Mouse (Mus musculus): ENCODE measurements around the gene Dst.

Gene Dst

DNA sequence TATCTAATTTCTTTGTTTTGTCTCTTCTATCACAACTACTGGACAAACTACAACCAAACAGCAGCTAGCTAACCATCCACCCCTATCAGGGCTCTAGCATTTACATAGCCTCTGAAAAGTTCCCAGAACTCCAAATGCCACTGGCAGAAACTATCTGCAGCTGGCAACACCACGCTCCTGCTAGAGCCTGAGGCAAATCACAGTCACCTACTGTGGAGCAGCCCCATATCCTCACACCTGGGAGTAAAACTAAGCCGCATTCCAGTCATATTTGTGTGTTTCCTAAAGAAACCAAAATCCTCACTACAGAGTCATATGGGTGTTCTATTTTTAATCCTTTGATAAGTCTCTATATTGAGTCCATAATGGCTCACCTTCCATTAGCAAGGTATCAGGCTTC, 194.6 kb downstream of the Dst start:
- DNase-seq (ENCODE audit: low read depth): no peak

DNA sequence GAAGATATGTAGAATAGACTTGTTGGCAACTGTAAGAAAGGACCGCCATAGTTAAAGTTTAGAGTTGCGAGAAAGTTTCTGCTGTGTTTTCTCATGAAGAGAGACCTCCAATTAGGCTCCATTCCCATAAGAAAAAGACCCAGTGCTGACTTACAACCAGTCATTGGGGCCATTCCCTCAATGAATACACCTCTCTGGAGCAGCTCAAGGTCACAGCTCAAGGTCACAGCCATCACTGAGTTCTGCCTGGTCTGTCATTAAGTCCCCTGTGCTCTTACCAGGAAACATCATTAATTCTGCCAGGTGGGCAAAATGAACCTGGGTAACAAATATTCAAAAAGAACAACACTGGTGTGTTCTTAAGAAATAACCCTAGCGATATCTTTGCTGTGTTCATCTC, 195.2 kb downstream of the Dst start:
- no peak for DNase-seq (ENCODE audit: low read depth)

DNA sequence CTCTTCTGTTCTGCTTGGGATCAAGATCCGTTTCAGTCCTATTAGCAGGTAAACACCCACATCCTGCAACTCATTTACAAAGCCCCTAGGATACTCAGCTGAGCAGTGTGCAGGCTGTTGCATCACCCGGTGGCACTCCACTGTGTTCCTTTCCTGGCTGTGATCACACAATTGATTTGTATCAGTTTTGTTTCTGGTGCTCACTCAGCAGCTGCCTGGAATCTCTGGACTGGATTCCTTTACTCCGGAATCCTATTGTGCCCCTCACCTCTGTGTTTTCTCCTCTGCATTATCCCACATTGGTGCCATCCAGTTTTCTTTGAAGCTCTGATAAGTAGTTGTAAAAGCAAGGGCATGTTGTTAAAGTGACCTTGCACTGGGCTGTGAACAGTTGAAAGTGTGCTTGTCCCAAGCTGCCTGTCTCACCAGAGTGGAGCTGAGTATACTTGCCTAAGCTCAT, 195.7 kb downstream of the Dst start:
- DNase-seq (ENCODE audit: low read depth): no peak

DNA sequence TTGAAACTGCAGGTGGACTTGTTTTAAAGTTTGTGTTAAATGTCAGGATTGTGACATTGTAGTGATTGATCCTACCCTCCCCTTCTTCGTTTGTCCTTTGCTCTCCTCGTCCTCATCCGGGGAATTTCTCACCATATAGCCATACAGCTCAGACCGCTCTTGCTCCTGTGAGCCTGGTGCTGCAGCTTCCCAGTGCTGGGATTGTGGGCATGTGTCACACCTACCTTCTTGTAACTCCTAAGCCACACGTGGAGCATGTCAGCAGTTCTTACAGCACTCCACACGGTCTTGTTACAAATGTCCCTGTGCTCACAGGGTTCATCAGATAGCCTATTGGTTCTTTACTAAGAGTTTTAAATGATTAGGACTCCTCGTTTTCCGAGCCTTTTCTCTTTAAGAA, 196.8 kb downstream of the Dst start:
- no peak for DNase-seq (ENCODE audit: low read depth)

DNA sequence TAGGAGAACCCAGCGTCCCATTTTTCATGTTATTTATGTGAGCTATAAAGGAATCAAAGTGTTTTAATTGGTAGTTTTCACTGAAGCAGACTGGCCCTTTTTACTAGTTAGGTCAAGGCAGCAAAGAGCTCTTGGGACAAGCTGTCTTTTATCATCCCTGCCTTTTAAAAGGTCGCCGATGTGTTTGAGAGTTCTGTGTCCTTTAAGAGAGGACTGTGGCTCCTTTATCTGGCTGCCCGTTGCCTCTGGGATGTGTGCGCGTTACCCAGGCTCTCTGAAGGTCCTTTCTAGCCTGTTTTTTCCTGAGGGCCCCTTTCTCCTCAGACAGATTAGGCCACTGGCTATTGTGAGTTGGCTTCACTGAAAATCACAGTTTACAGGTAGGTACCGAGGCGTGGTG, 198.6 kb downstream of the Dst start:
- no peak for DNase-seq (ENCODE audit: low read depth)

DNA sequence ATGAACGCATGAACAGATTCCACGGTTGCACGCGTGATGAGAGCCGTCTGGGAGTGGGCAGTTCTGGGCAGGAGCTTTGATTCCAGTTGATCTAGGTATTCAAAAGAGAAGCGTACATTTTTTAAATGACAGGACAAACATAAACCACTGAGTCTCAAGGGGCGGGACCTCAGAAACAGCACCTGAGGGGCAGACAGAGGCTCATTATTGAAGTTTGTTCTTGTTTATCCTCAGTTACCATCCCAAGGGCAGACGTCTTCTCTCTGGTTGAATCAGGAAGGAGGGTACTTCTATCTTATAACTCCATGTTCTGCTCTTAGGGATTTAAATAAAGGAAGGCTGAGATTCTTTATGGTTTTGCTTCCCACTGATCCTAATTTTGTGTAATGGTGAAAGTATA, 199.1 kb downstream of the Dst start:
- DNase-seq (ENCODE audit: low read depth): no peak

DNA sequence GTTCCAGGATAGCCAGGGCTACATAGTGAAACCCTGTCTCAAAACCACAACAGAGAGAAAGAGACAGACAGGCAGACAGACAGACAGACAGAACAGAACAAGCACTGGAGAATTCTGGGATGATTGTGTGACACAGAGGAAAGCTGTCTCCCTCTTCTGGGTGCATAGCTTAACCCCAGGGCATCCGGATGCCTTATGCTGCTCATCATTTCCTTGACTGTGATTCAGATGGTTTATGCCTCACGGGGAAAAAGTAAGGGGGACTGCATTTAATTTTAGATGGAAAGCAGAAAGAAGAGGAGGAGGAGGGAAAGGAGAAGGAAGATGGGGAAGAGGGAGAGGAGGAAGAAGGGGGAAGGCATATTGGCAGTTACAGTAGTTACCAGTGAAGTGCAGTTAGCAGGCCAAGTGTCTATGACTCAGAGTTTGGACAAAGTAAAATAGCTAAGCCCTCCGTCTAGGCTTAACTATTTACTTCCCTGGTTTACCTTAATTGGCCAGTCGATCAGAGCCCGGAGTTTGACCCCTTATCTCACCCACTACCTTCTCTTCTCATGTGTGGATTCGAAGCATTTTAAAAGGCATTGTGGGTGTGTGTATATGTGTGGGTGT, 201.7 kb downstream of the Dst start:
- no peak for DNase-seq (ENCODE audit: low read depth)

DNA sequence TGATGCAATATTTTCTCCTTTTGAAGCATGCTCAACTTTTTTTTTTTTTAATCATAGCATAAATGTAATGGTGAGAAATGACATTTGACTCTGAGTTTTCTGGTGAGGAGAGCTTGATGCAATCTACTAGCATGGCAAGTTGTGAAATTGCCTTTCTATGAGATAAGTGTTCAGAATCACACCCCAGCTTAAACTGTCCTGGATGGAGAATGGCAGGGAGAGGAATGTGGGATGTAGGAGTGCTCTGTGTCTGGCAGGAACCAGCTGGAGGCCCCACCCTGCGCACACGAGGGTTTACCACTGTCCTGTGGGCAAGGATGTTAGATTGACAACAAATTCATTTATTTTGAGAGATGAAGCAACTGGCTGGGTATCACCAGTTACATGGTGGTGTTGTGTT, 202.8 kb downstream of the Dst start:
- DNase-seq (ENCODE audit: low read depth): no peak

DNA sequence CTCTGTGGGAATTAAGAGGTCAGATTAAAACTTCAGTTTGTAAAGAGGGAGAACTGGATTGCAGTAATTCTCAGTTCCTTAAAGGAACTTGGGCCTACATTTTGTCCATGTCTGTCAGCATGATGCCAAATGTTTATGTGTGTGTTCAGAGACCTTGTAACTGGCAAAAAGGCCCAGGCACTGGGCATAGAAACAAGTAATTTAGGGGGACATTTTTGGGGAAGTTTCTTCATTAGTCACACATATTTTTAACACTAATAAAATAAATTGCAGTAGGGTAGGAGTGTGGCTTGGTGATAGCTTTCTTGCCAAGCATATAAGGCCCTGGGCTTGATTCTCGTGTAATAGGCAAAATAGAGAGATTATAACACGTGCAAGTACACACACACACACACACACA, 203.9 kb downstream of the Dst start:
- no peak for DNase-seq (ENCODE audit: low read depth)

DNA sequence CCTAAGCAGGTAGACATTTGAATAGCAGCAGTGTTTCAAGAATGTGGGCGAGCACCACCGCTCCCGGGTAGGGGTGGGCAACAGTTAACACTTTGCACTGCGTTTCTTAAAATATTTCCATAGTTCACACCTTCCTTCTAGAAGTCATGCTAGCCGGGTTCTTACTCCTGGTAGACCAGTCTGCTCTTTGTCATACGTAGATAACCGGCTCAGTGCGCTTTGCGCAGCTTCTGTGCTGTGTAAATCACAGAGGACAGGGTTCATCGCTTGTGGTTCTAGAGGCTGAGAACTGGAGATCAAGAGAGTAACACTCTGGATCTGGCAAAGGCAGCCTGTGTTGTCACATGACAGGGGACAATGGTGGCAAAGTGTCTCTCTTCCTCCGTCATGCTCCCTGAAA, 208.4 kb downstream of the Dst start:
- DNase-seq (ENCODE audit: low read depth): no peak

DNA sequence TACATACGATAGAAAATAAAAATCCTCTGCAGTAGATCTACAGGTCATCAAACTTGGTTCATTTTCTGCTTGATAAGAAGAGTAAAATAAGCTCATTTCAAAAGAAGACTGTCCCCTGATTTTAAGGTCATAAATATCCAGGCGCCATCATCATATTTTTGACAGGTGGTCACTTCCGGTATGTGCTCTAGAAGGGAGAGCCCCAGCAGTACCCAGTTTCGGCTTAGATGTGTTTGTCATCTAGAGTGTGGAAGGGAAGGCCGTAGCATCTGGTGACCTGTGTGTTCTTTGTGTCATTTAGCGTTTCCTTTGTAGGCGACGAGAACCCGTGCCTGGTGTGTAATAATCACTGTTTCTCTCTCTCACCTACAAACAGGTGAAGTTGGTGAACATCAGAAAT, 209.0 kb downstream of the Dst start:
- no peak for DNase-seq (ENCODE audit: low read depth)

DNA sequence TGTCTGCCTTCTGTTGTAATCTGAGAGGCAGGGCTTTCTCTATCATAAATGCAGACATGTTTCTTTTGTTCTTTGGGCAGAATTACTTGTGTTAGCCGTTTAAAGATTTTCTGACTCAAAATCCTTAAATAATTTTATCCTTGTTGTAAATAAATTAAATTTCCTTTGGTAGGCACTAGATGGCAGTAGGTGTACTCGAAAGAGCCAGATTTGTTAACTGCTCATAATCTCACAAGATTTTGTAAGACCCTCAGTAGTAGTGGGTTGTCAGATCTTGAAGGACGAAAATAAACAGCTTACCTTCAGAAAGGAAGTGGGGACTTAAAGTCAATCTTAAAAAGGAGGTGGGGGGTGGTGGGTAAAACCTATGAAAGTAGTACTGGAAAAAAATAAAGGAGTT, 209.7 kb downstream of the Dst start:
- DNase-seq (ENCODE audit: low read depth): no peak

DNA sequence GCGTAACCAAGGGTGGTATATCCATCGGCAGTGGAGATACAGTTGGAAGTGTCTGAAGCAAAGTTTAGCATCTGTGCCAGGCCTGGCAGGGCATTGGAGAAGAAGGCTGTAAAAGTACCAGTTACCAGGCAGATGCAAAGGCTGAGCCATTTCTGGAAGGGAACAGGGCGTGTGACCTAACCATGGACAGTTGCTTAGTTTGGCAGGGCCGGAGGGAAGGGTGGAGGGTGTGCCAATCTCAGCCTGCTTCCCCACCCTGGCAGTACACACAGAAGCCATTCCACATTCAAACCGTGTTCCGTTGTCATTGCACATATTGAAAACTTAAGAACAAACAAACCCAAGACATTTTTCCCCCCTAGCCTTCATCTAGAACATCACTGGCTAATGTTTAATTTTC, 212.0 kb downstream of the Dst start:
- DNase-seq (ENCODE audit: low read depth): no peak

DNA sequence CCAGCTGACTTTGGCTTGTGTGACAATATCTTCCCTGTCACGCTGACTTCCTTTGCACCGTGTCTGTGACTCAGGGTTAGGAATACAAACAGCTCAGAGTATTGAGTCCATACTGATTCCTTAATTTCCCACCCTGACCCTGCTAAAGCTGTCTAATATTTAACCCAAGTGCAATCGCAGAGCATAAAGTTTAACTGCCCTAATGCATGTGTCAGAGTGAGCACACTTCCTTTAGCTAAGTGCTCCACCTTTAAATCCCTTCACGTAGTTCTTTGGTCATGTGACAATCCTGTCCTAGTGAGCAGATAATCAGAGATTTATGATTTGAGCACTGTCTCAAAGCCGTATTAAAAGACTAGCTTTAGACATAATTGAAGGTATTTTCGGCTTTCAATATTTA, 212.6 kb downstream of the Dst start:
- no peak for DNase-seq (ENCODE audit: low read depth)

DNA sequence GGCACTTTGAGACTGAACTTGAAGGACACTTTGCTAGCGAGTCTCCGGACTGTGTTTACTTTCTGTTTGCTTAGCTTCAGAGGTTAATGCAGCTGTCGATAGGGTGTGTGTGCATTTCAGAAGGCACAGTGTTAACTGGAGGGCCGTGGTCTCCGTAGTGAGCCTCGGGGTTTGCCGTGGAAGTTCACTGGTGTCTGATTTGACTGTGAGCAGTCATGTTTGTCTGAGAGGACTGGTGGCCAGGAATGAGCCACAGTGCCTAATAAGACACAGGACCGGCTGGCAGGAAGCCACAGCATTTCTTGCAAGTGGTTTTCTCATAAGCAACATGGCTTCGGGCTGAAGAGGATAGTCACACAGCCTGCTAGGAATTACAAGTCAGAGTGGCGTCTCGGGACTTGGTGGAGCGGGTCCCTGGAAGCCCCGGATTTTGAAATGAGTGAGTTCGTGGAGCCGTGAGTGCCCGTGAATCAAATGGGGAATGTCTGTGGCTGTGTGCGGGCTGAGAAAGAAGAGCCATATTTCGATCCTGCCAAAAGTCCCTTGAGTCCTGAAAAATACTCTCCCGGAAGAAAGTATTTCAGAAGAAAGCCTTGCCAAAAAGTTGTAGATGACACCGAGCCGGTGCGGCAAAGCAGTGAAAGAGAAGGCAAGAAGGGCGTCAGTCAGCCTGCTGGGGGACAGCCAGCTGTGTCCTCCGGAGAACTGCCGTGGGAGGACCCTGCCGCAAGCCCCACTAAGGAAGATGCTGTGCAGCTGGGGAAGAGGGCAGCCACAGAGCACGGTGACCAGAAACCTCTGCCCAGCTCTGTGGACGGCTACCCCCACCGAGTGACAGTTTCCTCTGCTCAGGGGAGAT, 213.4 kb downstream of the Dst start:
- no peak for DNase-seq (ENCODE audit: low read depth)

DNA sequence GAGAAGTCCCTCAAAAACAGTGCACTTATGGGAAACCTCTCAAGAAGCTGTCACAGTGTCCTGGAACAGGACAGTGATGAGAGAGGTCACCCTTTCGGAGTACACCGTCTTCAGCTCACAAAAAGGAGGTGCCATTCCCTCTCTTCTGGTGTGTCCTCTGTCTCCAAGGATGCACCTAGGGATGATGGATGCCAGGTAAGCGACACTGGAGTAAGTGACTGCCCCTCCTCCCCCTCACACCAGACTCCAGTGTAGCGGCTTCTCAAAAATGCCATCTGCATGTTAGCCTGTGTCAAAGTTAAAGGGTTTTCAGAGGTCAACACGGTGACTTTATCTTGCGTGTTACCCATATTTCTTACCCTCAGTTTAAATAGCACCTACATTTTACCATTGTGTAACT, 214.2 kb downstream of the Dst start:
- DNase-seq (ENCODE audit: low read depth): no peak

DNA sequence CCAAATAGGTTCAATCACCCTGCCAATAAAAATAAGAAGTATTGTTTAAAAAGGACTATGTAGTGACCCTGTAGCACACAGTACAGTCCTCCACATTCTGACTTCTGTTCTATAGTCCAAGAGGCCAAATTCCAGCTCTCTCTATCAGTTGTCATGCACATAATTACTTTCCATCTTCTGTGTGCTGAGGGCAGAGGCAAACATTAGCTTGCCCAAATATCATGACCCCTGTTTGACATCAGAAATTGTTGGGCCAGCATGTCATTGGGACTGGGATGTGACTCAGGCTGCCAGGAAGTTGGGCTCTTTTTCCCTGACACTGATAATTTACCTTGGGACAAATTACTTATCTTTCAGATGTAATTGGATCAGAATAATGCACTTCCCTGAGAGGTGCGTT, 214.9 kb downstream of the Dst start:
- DNase-seq (ENCODE audit: low read depth): no peak

DNA sequence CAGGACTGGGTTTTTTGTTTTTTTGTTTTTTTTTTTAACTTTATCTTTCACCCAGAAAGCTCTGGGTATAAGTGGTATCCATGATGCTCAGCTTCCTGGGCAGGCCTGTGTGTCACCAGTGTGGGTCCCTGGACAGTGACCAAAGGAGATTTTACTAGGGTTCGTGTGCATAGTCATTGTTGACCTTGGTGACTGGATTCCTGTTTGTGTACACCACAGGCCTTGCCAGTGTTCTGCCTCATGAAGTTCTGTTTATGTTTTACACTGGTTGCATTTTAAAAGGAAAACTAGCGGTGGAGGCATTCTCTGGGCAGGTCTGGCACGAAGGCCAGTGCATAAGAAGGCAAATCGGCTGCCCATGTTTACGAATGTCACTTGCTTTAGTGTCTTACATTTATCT, 215.3 kb downstream of the Dst start:
- no peak for DNase-seq (ENCODE audit: low read depth)

DNA sequence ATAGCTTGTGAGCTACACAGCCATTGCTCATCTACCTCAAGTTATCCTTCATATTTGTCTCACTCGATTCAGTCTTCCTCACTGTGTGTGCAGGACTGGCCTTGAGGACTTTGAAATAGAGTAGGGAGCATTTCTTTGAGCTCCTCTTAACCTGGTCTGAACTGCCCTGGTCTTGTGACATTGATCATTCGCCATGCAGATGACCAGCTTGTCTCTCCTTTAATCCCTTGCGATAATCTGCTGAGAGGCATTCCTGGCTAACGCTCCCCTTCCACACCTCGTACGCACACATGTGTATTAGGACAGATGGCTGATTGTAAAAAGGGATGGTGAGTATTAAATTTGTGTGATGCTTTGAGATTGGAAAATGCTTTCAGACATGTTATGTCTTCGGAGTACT, 216.4 kb downstream of the Dst start:
- DNase-seq (ENCODE audit: low read depth): no peak

DNA sequence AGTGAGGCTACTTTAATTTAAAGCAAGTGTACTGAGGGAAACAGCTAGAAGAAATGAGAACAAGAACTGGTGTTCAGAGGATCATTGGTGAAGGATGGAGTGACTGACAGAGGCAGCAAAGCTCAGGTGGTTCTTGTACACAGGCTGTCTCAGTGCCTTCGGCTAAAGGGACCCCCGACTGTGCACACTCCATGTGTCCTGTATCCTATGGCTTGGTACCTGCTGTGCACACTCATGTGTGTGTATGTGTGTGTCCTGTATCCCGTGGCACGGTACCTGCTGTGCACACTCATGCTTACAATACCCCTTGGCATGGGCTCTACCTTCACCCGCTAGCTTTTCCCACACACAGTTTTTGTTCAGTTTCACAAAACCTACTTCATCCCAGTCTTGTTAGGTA, 217.1 kb downstream of the Dst start:
- no peak for DNase-seq (ENCODE audit: low read depth)

DNA sequence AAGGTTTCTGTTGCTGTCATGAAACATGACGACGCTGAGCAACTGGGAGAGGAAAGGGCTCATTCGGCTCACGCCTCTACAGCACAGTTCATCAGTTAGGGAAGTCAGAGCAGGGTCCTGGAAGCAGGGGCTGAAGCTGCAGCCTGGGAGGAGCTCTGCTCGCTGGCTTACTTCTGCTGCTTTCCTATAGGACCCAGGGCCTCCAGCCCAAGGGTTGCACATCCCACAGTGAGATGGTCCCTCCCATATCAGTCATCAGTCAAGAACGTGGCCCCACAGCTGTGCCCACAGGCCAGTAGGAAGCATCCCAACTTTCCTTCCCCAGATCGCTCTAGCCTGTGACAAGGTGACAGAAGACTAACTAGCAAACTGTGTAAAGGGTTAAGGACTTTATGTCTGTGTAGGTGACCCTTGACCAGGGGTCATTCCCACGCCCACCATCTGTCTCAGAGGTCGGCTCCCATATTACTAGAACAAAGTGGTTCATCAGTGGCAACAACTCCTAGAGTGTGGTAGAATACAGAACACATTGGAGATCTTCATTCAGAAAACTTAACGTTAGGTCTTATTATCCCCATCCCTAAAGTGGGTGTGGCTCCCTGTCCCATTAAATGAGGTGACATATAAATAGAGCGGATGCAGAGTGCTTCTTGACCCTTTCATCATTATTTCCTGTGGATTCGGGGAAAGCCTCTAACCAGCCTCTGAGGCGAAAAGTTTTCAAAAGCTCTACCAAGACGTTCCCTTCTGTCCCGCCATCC, 219.9 kb downstream of the Dst start:
- no peak for DNase-seq (ENCODE audit: low read depth)

DNA sequence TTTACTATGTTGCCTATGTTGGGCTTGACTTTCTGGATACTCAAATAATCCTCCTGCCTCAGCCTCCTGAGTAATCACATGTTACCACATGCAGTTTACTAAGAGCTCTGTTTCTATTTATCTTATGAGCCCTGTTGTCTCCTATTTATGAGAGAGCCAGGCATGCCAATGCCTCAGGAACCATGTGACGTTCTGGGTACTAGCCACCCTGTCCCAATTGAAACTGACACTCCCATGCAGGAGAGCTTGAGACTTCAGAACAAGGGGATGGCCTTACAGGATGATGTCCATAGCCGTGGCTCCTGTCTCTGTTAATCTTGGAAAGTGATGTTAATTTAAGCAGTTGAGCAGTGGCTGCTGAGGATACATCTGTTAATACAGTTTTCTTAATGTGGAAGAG, 220.8 kb downstream of the Dst start:
- no peak for DNase-seq (ENCODE audit: low read depth)

DNA sequence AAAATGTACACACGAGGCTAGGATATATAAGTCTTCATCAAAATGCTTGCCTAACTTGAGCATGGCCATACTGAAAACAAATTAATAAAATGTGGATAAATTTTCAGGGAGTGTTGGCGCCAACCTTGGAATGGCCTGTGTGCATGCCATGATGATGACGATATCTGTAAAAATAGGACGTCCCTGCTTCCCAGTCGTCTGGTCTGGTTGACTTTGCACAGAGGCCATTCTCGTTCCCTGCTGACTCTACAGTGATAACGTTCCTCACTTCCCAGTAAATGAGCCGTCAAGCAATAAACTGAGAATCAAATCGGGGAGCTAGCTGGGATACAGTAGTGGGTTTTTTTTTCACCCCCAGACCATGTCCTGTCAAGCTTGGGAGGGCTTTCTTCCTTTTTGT, 221.7 kb downstream of the Dst start:
- no peak for DNase-seq (ENCODE audit: low read depth)

All from naive thymus-derived CD4-positive, alpha-beta T cell, adult 2 months (primary cell).